Mouse (Mus musculus) G1E-ER4 (cell line): Measurements from ENCODE around the gene Olfr263. TPM values are rescaled to one million over a fixed set of nuclear protein-coding genes. Genes with fewer than 3 reads are reported as not detected.

Source experiments
- GATA1 ChIP-seq: IDR thresholded peaks from one replicate; pipeline ENCODE4 v1.8.0; 2012; ENCODE audit warnings: low read length, inconsistent platforms
- polyA plus RNA-seq: library from polyadenylated mRNA; stranded (reverse); fragments of >175 nt; gene quantifications from 2 replicates; pipeline ENCODE4 v1.2.3, GENCODE M21; 2012

Olfr263 gene
- polyA plus RNA-seq, 1 experiment: not detected

GRCm38 (mm10) chr13:21166936-21167909 is 37.8 kb downstream of the Olfr263 start:
- TF ChIP-seq GATA1: no peak

- TF ChIP-seq GATA1: no peak
Measured at GRCm38 (mm10) chr13:21167910-21168300, 38.5 kb downstream of the Olfr263 start.

- TF ChIP-seq GATA1: no peak
Measured at GRCm38 (mm10) chr13:21168371-21169011, 39.1 kb downstream of the Olfr263 start.

GRCm38 (mm10) chr13:21169121-21169656 is 39.8 kb downstream of the Olfr263 start:
- no peak for TF ChIP-seq GATA1

GRCm38 (mm10) chr13:21169657-21170430 is 40.4 kb downstream of the Olfr263 start:
- TF ChIP-seq GATA1: no peak

GRCm38 (mm10) chr13:21170431-21171155 is 41.2 kb downstream of the Olfr263 start:
- TF ChIP-seq GATA1: no peak

GRCm38 (mm10) chr13:21171156-21171530 is 41.7 kb downstream of the Olfr263 start:
- TF ChIP-seq GATA1: no peak

GRCm38 (mm10) chr13:21171600-21172150 is 42.2 kb downstream of the Olfr263 start:
- TF ChIP-seq GATA1: no peak

GRCm38 (mm10) chr13:21172241-21173027 is 43.0 kb downstream of the Olfr263 start:
- no peak for TF ChIP-seq GATA1

GRCm38 (mm10) chr13:21173072-21173471 is 43.6 kb downstream of the Olfr263 start:
- TF ChIP-seq GATA1: no peak

GRCm38 (mm10) chr13:21176733-21177132 is 47.3 kb downstream of the Olfr263 start:
- TF ChIP-seq GATA1: no peak

- no peak for TF ChIP-seq GATA1
Measured at GRCm38 (mm10) chr13:21177657-21178056, 48.2 kb downstream of the Olfr263 start.

GRCm38 (mm10) chr13:21178364-21178763 is 48.9 kb downstream of the Olfr263 start:
- TF ChIP-seq GATA1: no peak

- no peak for TF ChIP-seq GATA1
Measured at GRCm38 (mm10) chr13:21179367-21179723, 49.9 kb downstream of the Olfr263 start, which contains the start of gene Trim27. TSS of gene Trim27 (plus strand) at chr13:21179445.
